In the genomic region with DNA sequence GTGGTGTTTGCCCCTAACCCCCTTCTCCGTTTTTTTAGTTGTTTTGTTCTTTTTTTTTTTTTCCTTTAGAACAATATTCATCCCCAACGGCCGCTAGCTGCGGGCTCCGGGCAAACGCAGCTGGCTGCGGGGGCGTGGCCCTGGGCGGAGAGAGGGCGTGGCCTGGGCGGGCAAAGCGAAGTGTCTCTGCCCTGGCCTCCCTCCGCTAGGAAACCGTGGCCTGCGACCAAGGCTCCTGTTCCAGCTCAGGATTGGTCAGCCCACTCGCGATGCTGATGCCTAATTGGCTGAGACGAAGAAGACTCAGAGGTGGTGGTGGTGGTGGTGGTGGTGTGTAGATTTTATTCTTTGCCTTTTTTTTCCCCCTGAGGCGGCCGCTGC, we compare ENCODE assay signal across 8 mouse cellular contexts. TPM values are rescaled to one million over a fixed set of nuclear protein-coding genes. Genes with fewer than 3 reads are reported as not detected.
DNase-seq lines count a peak whose midpoint lies in the region; ATAC-seq lines count a peak whose summit lies in the region.

A gene (minus strand): TSS at position 141 of the 381 bp plus-strand sequence.

- no peaks in the 10 kb centered on the region for H3K79me2 ChIP-seq in macrophage (ENCODE audit: inconsistent target)

- H3K4me1 ChIP-seq in hindbrain, embryonic 16.5 days (ENCODE audit: control insufficient read depth, insufficient read depth, low read depth, low read length) = peaks cover 43% of the 10 kb centered on the region

- DNase-seq in T-cell, adult 2 months (ENCODE audit: low spot score) = peak; percentile 86
- peak; percentile 69 to 80 for DNase-seq in cerebellum, postnatal 36 days
- DNase-seq in gastrocnemius, adult 18-20 months (ENCODE audit: low spot score) = peak; percentile 94
- DNase-seq in left cerebral cortex, adult 18-20 months (ENCODE audit: low spot score in 2 of 2) = peak; percentile 96 to 97
- peak; percentile 90 to 95 for DNase-seq in right cerebral cortex, adult 2 months (ENCODE audit: low spot score in 2 of 2)
- DNase-seq in urinary bladder, postnatal 14 days (ENCODE audit: low spot score) = peak; percentile 95

- peak within 1 kb of the TSS; percentile 61 for H3K4me2 ChIP-seq in hindbrain, embryonic 16.5 days (ENCODE audit: low read length)

- no peaks in the 10 kb centered on the region for H3K27me3 ChIP-seq in hindbrain, embryonic 16.5 days (replicated peaks; ENCODE audit: control insufficient read depth, insufficient read depth, low read length)

- no peaks in the 10 kb centered on the region for H3K9me3 ChIP-seq in hindbrain, embryonic 16.5 days (ENCODE audit: control insufficient read depth, low read length)

- no peaks in the 10 kb centered on the region for H3K36me3 ChIP-seq in hindbrain, embryonic 16.5 days (ENCODE audit: control insufficient read depth, insufficient read depth, low read length)
- H3K36me3 ChIP-seq in macrophage (ENCODE audit: inconsistent target) = no peaks in the 10 kb centered on the region

- H3K27ac ChIP-seq in hindbrain, embryonic 16.5 days (ENCODE audit: low read depth, low read length) = no peak within 1 kb of the TSS
- no peak within 1 kb of the TSS for H3K27ac ChIP-seq in macrophage

- peak; percentile 88 for ATAC-seq in hindbrain, embryonic 16.5 days

- WGBS in hindbrain, embryonic 16.5 days = 0% methylated on average over 20 of the region's 20 CpGs
- 0% methylated on average over 18 of the region's 20 CpGs for WGBS in macrophage (ENCODE audit: missing documents)

- H3K4me3 ChIP-seq in hindbrain, embryonic 16.5 days (ENCODE audit: low read length) = peak within 1 kb of the TSS; percentile 34
- peak within 1 kb of the TSS; percentile 22; the same call in 1 of the 2 replicates for H3K4me3 ChIP-seq in macrophage (ENCODE audit: inconsistent target)

- H3K9ac ChIP-seq in hindbrain, embryonic 16.5 days (ENCODE audit: low read depth, low read length) = peak within 1 kb of the TSS; percentile 24

RNA-seq across cellular contexts. Expression of the gene that starts here (rescaled TPM):
- 10 to 100 TPM; 33.2 to 36.0 TPM for total RNA-seq in gastrocnemius, adult 18-20 months (2021)
- polyA plus RNA-seq in hindbrain, embryonic 16.5 days (2015; fragmentation: Nextera tagmentation; extraction: Ambion mirVana) = 9.3 TPM in 2 replicates
- 100 to 1,000 TPM; 233 to 245 TPM for total RNA-seq in left cerebral cortex, adult 18-20 months (2021)
- 100 to 1,000 TPM in 2 of 26 experiments, 10 to 100 TPM in 24; 35.9 to 104 (median 78.9) TPM for total RNA-seq in macrophage (2018; cell fraction: chromatin; rRNA removed)
- 10 to 100 TPM; 31.5 to 71.3 (median 44.8) TPM for total RNA-seq in macrophage (2018; cell fraction: cytosol; rRNA removed)
- total RNA-seq in macrophage (2018; cell fraction: nucleus; rRNA removed) = 10 to 100 TPM; 33.8 to 91.9 (median 57.5) TPM
- polyA plus RNA-seq in macrophage (2018) = 14.9 to 18.5 TPM (median 15.9 TPM) in 3 replicates

Comparison
In these comparisons a context has a peak if more than half of its experiments do, and no peak if none do; other contexts are left out.
1. RNA of the gene that starts here (total RNA-seq): 233 to 245 TPM in left cerebral cortex, adult 18-20 months; 33.2 to 36.0 TPM in gastrocnemius, adult 18-20 months; every median in the first group is over 4 times any median in the second.
2. Peak in every context shown above with its lines, with median percentiles within 50 percentile points of each other: DNase-seq.